Mouse (Mus musculus) T-cell, adult 2 months (primary cell): Measurements from ENCODE around the gene Vmn1r67.

Experiments
- DNase-seq: peaks from one replicate; pipeline ENCODE4 v3.0.0; 2022; ENCODE audit warnings: low spot score

The Vmn1r67 gene

DNA sequence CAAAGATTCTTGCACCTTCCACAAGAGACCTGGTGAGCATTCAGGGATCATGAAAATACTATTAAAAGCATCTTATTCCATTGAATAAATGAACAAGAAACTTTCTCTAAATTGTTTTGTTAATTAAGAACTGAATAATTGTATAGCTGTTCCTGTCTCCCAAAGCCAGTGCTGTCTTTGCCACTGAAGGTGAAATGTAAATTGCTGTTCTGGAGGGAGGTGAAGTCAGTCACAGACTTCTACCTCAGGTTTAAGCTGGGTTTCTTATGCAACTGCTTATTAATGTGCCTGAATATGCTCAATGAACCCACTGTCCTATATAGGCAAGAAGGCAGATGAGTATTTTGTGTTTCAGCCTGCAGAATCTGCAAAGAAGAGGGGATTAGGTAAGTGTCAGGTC lies at the start of gene Vmn1r67:
Vmn1r67 (plus strand) TSS at position 301 of the 400 bp plus-strand sequence.
- no peak for DNase-seq

DNA sequence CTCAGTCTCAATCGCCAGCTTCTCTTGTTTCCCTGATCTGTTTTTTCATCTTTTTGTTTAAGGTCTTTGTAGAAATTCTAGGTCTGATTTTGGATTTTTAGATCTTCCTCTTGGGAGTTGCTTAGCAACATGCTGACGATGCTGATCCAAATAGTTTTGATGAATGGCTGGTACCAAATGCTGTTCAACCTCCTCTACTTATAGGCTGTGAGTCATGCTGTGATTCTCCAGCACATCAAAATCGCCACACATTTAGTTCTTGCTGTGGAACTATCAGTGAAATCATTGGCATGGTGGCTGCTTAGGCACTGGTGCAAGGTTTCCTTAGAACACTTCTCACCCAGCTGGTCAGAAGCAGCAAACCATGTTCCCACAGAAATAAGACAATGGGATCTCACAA lies 15.0 kb downstream of the Vmn1r67 start:
- no peak for DNase-seq

DNA sequence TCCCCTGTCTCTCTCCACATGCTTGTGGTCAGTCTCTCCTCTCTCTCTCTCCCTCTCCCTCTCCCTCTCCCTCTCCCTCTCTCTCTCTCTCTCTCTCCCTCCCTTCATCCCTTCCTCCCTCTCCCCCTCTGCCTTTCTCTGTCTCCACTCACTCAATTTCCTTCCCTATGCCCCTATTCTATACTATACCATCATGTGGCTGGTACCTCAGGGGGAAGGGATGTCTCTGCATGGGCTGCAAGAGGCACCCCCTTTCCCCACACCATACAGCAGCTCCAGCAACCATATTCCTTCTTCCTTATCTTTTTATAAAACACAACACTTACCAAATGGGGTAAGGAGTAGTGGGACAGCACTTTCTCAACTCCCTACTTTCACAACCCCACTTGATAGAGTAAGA lies 36.7 kb downstream of the Vmn1r67 start:
- no peak for DNase-seq

DNA sequence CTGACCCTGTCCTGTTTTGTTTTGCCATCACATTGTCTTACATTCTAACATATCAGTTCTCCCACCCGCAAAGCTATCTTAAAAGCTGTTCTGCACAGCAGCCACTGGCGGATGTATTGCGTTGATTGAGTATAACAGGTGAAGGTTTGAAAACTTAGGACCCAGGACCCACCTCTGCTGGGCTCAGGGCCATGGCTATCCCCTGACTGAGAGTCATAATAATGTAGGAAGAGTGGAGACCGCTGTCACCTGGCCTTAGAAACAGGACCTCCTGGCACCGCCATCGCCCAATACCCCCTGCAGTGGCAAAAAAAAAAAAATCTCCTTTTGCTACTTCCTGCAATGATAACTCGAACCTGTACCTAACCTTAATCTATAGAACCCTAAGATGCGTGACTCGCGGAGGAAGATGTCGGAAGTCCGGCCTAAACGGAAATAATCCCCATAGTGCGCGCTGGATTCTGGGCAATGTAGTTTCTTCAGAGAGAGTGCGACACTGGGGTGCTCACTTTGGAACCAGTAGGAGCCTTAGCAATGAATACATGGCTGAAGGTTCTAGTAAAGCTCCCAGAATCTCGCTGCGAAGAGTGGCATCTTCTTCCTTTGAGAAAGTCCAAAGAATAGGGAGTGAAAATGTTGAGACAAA lies 37.6 kb downstream of the Vmn1r67 start:
- DNase-seq: no peak

DNA sequence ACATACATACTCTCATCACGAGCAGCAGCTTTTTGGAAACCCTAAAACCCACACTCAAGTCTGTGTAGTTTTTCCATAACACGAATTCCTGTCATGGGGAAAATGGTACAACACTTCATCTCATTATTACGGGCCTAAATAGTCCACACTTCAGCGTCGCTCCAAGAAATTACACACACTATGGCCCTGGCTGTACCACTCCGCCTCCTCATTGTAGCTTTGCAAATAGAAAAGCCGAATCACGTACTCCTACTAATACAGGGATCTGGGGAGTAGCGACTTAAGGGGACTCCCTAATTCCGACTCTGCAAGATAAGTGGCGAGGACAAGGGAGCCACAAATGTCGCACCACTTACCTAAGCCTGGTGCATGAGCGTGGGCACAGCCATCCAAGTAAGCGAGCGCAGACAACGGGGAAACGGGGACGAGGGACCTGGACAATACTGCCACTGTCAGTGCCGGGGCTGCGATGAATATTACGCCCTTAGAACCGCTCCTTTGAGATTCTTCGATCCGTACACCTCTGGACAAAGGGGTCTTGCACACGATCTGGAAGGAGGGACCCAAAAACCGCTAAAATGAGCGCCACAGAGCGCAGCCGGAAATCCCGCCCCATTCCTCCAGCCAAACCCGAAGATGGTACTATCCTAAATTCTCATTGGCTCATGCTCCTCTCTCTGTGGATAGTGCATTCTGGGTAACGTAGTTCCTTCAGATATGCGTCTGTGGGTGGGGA lies 51.8 kb downstream of the Vmn1r67 start, which contains the start of gene Zik1:
Zik1 (minus strand) TSS at position 609 of the 736 bp plus-strand sequence.
- DNase-seq: peak; percentile 25

DNA sequence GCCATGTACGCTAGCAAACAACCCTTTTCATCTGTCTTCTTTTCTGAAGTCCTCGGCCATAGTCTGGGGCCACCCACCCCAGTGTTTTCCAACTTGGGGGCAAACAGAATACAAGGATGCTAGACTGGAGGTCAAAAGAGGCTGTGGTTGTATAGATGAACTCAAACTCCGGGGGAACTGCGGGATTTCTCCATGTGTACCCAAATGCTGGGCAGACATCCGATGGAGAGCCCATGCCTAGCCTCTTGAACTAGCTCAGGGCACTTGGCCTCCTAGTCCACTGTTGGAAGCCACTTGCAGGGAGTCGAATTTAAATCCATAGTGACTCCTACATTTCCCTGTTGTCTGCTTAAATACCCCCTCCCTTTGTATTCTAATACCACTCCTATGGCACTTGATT lies 52.4 kb downstream of the Vmn1r67 start:
- no peak for DNase-seq
